Mouse (Mus musculus): ENCODE measurements at regions not wholly inside any gene's neighbourhood (a gene's known extent, or its start where the extent isn't known, plus 50 kb on each side); places are given as distances from the start of the nearest gene placed in this dataset.
A peak's percentile ranks its signal among the peaks of the same experiment; 100 is the strongest.

GRCm38 (mm10) chr3:34377329-34377728 is 272.9 kb upstream of the Sox2 start:
- DNase-seq (ENCODE audit: low read depth): no peak

- DNase-seq (ENCODE audit: low read depth): no peak
These were observed 278.8 kb upstream of the Sox2 start for GRCm38 (mm10) chr3:34371418-34371817.

- no peak for DNase-seq (ENCODE audit: low read depth)
These were observed 257.0 kb upstream of the Dnajc19 start for GRCm38 (mm10) chr3:34338100-34338499.

- DNase-seq (ENCODE audit: low read depth): no peak
These were observed 252.4 kb upstream of the Dnajc19 start for GRCm38 (mm10) chr3:34333555-34333954.

GRCm38 (mm10) chr3:34331889-34332276 is 250.8 kb upstream of the Dnajc19 start:
- DNase-seq (ENCODE audit: low read depth): no peak

- no peak for DNase-seq (ENCODE audit: low read depth)
These were observed 250.1 kb upstream of the Dnajc19 start for GRCm38 (mm10) chr3:34330970-34331888.

GRCm38 (mm10) chr3:34328865-34329264 is 247.7 kb upstream of the Dnajc19 start:
- DNase-seq (ENCODE audit: low read depth): peak; percentile 8

- no peak for DNase-seq (ENCODE audit: low read depth)
These were observed 244.5 kb upstream of the Dnajc19 start for GRCm38 (mm10) chr3:34325669-34326068.

GRCm38 (mm10) chr3:34322527-34323210 is 241.5 kb upstream of the Dnajc19 start:
- DNase-seq (ENCODE audit: low read depth): no peak

GRCm38 (mm10) chr3:34314798-34315197 is 233.7 kb upstream of the Dnajc19 start:
- DNase-seq (ENCODE audit: low read depth): no peak

- DNase-seq (ENCODE audit: low read depth): no peak
These were observed 233.3 kb upstream of the Dnajc19 start for GRCm38 (mm10) chr3:34314393-34314792.

GRCm38 (mm10) chr3:34311944-34312343 is 230.8 kb upstream of the Dnajc19 start:
- DNase-seq (ENCODE audit: low read depth): no peak

GRCm38 (mm10) chr3:34299637-34300036 is 218.5 kb upstream of the Dnajc19 start:
- no peak for DNase-seq (ENCODE audit: low read depth)

- DNase-seq (ENCODE audit: low read depth): no peak
These were observed 206.7 kb upstream of the Dnajc19 start for GRCm38 (mm10) chr3:34287836-34288235.

GRCm38 (mm10) chr3:34270154-34270553 is 189.0 kb upstream of the Dnajc19 start:
- DNase-seq (ENCODE audit: low read depth): no peak

- no peak for DNase-seq (ENCODE audit: low read depth)
These were observed 185.3 kb upstream of the Dnajc19 start for GRCm38 (mm10) chr3:34266462-34266861.

- no peak for DNase-seq (ENCODE audit: low read depth)
These were observed 183.7 kb upstream of the Dnajc19 start for GRCm38 (mm10) chr3:34264811-34265210.

- DNase-seq (ENCODE audit: low read depth): no peak
These were observed 171.7 kb upstream of the Dnajc19 start for GRCm38 (mm10) chr3:34252730-34253337.

- DNase-seq (ENCODE audit: low read depth): no peak
These were observed 161.0 kb upstream of the Dnajc19 start for GRCm38 (mm10) chr3:34242126-34242525.

GRCm38 (mm10) chr3:34239978-34240377 is 158.9 kb upstream of the Dnajc19 start:
- DNase-seq (ENCODE audit: low read depth): no peak

GRCm38 (mm10) chr3:34234391-34234790 is 153.3 kb upstream of the Dnajc19 start:
- DNase-seq (ENCODE audit: low read depth): no peak

- DNase-seq (ENCODE audit: low read depth): no peak
These were observed 151.5 kb upstream of the Dnajc19 start for GRCm38 (mm10) chr3:34232329-34233250.
